Mouse (Mus musculus) neural tube, postnatal 0 days (tissue): Measurements from ENCODE around the gene Chrnd. TPM values are rescaled to one million over a fixed set of nuclear protein-coding genes. Genes with fewer than 3 reads are reported as not detected.

ENCODE experiments used
- polyA plus RNA-seq: library from polyadenylated mRNA; unstranded; fragments of >200 nt; fragmentation: Nextera tagmentation; extraction: Ambion mirVana; gene quantifications from 2 replicates; pipeline ENCODE4 v1.2.1, GENCODE M21; 2015

Gene Chrnd
- polyA plus RNA-seq: not detected in 2 replicates

GRCm38 (mm10) chr1:87190429-87190828 lies at the start of gene Chrnd:
Gene Chrnd, plus strand, starts transcription at chr1:87190607.

DNA sequence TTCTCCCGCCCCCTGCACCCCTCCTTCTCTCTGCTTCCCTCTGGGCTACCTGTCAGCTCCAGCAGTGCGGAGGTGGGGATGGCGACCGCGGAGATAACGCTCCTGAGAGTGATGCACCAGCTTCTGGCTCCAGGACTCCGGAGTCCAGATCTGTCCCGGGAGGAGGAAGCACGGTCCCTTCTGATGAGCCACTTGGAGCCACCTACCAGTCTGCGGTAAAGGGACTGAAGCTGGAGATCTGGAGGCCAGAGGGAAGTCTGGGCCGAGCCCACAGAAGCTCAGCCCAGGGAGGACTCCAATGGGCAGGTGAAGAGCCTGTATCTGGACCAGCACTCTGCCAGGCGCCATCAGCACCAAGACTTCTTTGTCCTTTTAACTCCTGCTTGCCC lies 34.2 kb upstream of the Chrnd start, which contains the start of gene Ecel1:
Ecel1 (minus strand) TSS at position 323 of the 389 bp plus-strand sequence.

DNA sequence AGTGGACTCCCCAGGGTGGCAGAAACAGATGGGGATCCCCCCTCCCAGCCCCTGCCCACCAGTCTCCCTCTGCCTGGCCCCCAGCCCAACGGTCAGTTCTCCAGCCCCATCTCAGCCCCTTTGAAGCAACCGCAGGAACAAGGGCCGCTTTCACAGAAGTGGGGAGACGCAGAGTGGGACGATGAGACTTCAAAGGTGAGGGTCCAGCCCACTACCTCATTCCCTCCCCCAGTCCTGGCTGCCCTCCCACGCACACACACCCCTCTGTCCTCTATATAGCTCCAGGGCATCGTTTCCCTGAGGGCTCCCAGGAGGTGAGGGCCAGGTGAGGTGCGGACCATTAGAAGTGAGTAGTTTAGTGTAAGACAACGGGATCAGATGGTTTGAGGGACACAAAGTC lies 7.4 kb upstream of the Chrnd start, which contains the start of gene Prss56:
Prss56 (plus strand) TSS at position 301 of the 400 bp plus-strand sequence.

DNA sequence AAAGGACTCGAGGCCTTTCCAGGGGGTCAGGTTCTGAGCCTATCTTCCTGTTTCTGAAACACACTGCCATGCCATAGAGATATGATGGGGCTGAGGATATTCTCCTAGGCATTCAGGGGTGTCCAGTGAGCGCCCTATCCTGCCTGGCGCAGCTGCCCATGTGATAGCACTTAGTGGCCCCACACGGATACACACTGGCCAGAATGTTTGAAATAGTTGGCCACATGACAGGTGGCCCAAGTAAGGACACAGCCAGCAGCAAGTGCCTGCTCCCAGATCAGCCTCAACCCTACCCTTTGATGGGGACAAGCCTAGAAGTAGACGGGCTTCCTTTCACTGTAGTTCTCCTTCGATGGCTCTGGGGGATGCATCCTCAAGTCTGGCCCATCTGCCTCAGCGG lies 14.1 kb downstream of the Chrnd start, which contains the start of gene Chrng:
Chrng (plus strand) TSS at position 193 of the 400 bp plus-strand sequence.

DNA sequence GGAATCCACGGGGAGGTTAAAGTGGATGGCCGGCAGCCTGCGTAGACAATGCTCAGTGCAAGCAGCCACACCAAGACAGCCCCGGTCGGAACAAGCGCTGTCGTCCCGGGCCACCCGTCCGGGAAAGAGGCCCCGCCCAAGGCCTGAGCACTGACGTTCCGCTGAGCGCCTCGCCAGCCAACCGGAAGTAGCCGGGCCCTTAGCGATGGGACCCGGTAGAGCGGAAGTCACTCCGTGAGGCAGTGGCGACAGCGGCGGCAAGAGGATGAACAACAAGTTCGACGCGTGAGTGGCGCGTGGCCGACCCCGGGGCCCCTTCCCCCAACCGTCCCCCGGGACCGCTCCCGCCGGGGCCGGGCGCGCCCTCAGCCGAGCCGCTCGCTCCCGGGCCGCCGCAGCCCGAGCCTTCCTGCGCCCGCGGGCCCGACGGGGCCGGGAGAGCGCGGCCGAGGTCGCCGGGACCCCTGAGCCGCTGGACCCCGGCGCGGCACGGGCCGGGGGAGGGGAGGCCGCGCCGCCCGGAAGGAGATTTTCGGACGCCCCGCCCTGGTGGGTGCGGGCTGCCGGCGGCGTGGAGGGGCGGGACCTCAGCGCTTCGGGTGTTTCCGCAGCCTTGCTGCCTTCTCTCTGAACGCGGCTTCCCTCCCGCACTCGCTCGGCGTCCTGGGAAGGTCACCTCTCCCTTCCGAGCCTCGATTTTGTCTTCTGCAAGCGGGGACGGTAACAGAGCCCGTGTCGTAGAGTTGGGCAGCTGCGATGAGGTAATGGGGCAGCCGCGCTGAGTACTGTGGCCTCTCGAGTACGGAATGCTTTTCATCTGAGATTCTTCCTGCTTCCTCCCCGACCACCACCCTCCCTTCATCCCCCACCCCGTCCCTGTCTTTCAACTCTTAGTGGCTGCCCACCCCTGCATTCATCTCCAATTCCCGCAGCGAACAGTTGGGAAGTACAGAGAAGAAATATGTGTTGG lies 23.6 kb downstream of the Chrnd start, which contains the start of gene Eif4e2:
Eif4e2 (plus strand) TSS at position 180 of the 970 bp plus-strand sequence.

Other genes with a start within 250 kb of the Chrnd start
- gene Alppl2, start 100.7 kb upstream of the Chrnd start, polyA plus RNA-seq: not detected in 2 replicates
- gene Alpi, start 89.0 kb upstream of the Chrnd start, polyA plus RNA-seq: 0.15 TPM in 1 of 2 replicates, not detected in the other
- 0.14 TPM in 1 of 2 replicates, not detected in the other for gene Akp3, start 65.6 kb upstream of the Chrnd start, polyA plus RNA-seq
- 83.4 and 84.8 TPM in 2 replicates for gene Ecel1, start 34.1 kb upstream of the Chrnd start, polyA plus RNA-seq
- gene Prss56, start 7.3 kb upstream of the Chrnd start, polyA plus RNA-seq: 3.2 and 4.3 TPM in 2 replicates
- gene Chrng, start 14.1 kb downstream of the Chrnd start, polyA plus RNA-seq: not detected in 2 replicates
- gene Eif4e2, start 23.3 kb downstream of the Chrnd start, polyA plus RNA-seq: 84.6 and 85.2 TPM in 2 replicates
- gene Efhd1, start 73.8 kb downstream of the Chrnd start, polyA plus RNA-seq: 4.9 and 5.0 TPM in 2 replicates
- gene Gigyf2, start 136.4 kb downstream of the Chrnd start, polyA plus RNA-seq: 44.7 and 50.5 TPM in 2 replicates
- gene Kcnj13, start 204.1 kb downstream of the Chrnd start, polyA plus RNA-seq: 4.1 and 7.9 TPM in 2 replicates